Mouse (Mus musculus) inflammation-experienced regulatory T-cells, adult 6 months (primary cell): ENCODE data around the gene Mpdz. TPM values are rescaled to one million over a fixed set of nuclear protein-coding genes. Genes with fewer than 3 reads are reported as not detected.

Experiments used
- ATAC-seq: one replicate; pipeline ENCODE4 v1.8.0; 2017
- polyA plus RNA-seq, 3 experiments: library from polyadenylated mRNA; unstranded; fragments of 100-300 nt; shearing (Covaris generic); gene quantifications; one replicate each; pipeline ENCODE4 v1.2.1; 2017

The Mpdz gene
- polyA plus RNA-seq, 3 experiments from 2014 or later = 0.90 TPM; not detected in 2

- no peak for ATAC-seq
Observed at GRCm38 (mm10) chr4:81275957-81276715, 166.5 kb downstream of the Mpdz start.

- no peak for ATAC-seq
Observed at GRCm38 (mm10) chr4:81273067-81273466, 169.5 kb downstream of the Mpdz start.

- ATAC-seq = no peak
Observed at GRCm38 (mm10) chr4:81252859-81253780, 189.5 kb downstream of the Mpdz start.

GRCm38 (mm10) chr4:81252334-81252733 is 190.3 kb downstream of the Mpdz start:
- no peak for ATAC-seq

- ATAC-seq = no peak
Observed at GRCm38 (mm10) chr4:81251934-81252333, 190.7 kb downstream of the Mpdz start.

- no peak for ATAC-seq
Observed at GRCm38 (mm10) chr4:81249245-81249644, 193.4 kb downstream of the Mpdz start.

GRCm38 (mm10) chr4:81236227-81236626 is 206.4 kb downstream of the Mpdz start:
- no peak for ATAC-seq
